Mouse (Mus musculus) small intestine, adult 2 months (tissue): ENCODE results near the gene Hmg20b.

Experiments
- CTCF ChIP-seq: fragments of 200-500 bp; IDR thresholded peaks from 2 replicates; pipeline ENCODE4 v1.5.1; 2012; ENCODE audit warnings: low read depth, mild to moderate bottlenecking, control low read depth, inconsistent platforms, low read length, moderate library complexity, mixed read lengths; ENCODE audit not compliant: insufficient replicate concordance, insufficient read length; ENCODE audit errors: extremely low read depth
- POLR2A ChIP-seq: fragments of 200-500 bp; IDR thresholded peaks from 2 replicates; pipeline ENCODE4 v1.6.1; 2012; ENCODE audit warnings: low read depth, mild to moderate bottlenecking, control low read depth, inconsistent platforms, low read length, moderate library complexity

- TF ChIP-seq POLR2A = no peak
- peak; percentile 98 for TF ChIP-seq CTCF
These were observed 39.8 kb upstream of the Hmg20b start for GRCm38 (mm10) chr10:81389801-81390677.
